Mouse (Mus musculus) spleen, adult 2 months (tissue): Measurements from ENCODE around the gene Mup5.
"Not testable (repeated sequence)": the region's sequence is repeated elsewhere in the genome, so short reads cannot be mapped to it uniquely, and the experiment has no call there.

Experiments
- CTCF ChIP-seq: fragments of 200-500 bp; IDR thresholded peaks from 2 replicates; pipeline ENCODE4 v1.5.1; 2011; ENCODE audit warnings: mild to moderate bottlenecking, inconsistent platforms; ENCODE audit not compliant: insufficient read depth, insufficient read length, insufficient replicate concordance; ENCODE audit errors: extremely low read depth
- POLR2A ChIP-seq: fragments of 200-500 bp; IDR thresholded peaks from 2 replicates; pipeline ENCODE4 v1.6.1; 2011; ENCODE audit warnings: low read depth, low read length, inconsistent platforms

DNA sequence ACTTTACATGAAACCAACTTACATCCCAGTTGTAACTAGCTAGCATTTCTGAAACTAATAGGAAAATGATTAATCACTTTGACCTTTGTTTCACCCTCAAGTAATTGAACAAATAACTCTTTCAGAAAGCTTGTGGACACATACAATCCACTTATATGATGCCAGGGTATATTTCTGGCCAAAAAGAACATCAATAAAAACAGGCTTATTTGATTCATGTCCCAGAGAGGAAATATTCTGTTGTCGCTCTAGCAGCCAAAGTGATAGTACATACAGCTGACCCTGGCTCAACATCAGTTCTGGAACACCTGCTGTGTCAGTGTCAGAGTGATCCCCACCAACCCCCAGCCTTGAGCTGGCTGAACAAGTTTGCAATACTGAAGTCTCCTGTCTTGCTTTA, 50.8 kb downstream of the Mup5 start:
- not testable (repeated sequence) for TF ChIP-seq POLR2A, CTCF
